Mouse (Mus musculus) cerebellum, adult 11 months (tissue): Measurements from ENCODE around the gene Tmcc1.
A peak's percentile ranks its signal among the peaks of the same experiment; 100 is the strongest.

ENCODE experiments used
- DNase-seq: peaks from one replicate; pipeline ENCODE4 v3.0.0; 2022

The Tmcc1 gene

GRCm38 (mm10) chr6:115991108-115991880 is 202.0 kb downstream of the Tmcc1 start:
- no peak for DNase-seq

DNA sequence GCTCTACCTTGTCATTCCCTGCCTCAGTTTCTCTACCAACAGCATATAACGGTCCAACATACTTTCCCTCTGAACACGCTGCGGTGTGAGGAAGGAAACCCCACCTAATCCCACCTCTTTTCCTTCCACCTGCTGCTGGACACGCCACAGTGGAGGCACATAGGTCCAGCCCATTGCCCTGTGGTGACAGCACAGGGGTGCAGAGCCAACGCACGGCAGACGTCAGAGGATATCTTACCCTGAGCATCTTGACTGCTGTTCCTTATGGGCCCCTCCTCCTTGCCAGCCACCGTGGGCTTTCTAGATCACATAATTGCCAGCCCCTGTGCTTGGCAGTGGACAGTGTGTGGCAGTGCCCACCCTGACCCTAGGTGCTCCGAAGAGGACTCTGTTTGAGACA is 202.8 kb downstream of the Tmcc1 start:
- no peak for DNase-seq

GRCm38 (mm10) chr6:115990056-115990455 is 203.2 kb downstream of the Tmcc1 start:
- DNase-seq: no peak

GRCm38 (mm10) chr6:115989607-115990006 is 203.7 kb downstream of the Tmcc1 start:
- DNase-seq: no peak

DNA sequence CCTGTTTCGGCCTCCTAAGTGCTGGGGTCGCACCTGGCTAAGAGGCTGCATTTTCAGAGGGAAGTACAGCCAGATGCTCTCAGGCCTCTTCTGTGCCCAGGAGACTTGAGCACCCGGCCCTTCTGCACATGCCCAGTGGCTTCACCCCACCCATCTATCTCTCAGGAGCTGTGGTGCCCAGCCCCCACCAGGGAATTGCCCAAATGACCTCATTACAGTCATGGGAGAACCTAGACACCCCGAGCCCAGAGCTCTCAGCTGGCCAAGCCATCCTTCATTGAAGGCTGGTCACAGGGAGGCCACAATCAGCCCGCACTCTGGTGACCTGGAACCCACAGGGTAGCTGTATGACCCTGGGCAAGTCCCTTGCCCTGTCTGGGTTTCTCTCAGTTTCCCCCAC is 204.3 kb downstream of the Tmcc1 start:
- no peak for DNase-seq

GRCm38 (mm10) chr6:115987096-115987747 is 206.1 kb downstream of the Tmcc1 start:
- no peak for DNase-seq

GRCm38 (mm10) chr6:115986472-115987095 is 206.7 kb downstream of the Tmcc1 start:
- no peak for DNase-seq

- no peak for DNase-seq
Observed at GRCm38 (mm10) chr6:115985622-115986021, 207.7 kb downstream of the Tmcc1 start.

GRCm38 (mm10) chr6:115984580-115984979 is 208.7 kb downstream of the Tmcc1 start:
- DNase-seq: no peak

GRCm38 (mm10) chr6:115983306-115984038 is 209.8 kb downstream of the Tmcc1 start:
- no peak for DNase-seq

GRCm38 (mm10) chr6:115982889-115983288 is 210.4 kb downstream of the Tmcc1 start:
- no peak for DNase-seq

DNA sequence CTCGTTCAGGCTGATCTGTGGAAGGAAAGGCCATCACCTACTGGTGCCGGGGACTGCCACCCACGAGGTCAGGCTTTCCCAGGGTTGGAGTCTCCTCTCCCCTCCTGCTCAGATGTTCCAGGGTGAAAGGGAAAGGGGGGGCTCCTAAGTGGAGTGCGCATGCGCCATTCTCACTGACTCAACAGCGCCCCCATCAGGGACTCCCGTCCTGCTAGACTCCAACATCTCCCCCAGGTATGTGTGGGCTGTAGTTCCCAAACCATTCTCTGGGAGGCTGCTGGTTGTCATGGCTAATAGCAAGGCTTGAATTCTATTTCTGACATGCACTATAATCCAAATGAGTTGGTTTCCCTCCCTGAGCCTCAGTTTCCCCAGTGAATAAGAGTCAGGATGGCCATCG is 214.7 kb downstream of the Tmcc1 start:
- no peak for DNase-seq

- no peak for DNase-seq
Observed at GRCm38 (mm10) chr6:115977810-115978209, 215.5 kb downstream of the Tmcc1 start.

DNA sequence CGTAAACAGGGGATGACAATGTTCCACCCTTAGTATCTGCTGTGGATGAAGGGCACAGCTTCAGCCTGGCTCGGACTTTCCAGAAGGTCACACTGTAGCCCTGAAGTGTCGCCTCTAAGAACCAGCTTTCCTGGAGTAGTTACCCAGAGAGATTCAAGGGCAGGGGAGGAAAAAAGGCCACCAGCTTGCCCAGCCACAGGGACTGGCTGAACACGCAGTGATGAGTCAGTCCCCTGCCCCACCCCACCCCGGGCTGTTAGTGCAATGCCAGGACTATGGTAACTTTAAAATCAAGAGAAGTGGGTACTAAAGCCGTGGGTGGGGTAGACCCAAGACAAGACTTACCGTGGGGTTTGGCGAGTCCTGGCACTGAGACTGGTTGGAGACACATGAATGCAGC is 217.7 kb downstream of the Tmcc1 start:
- DNase-seq: no peak

DNA sequence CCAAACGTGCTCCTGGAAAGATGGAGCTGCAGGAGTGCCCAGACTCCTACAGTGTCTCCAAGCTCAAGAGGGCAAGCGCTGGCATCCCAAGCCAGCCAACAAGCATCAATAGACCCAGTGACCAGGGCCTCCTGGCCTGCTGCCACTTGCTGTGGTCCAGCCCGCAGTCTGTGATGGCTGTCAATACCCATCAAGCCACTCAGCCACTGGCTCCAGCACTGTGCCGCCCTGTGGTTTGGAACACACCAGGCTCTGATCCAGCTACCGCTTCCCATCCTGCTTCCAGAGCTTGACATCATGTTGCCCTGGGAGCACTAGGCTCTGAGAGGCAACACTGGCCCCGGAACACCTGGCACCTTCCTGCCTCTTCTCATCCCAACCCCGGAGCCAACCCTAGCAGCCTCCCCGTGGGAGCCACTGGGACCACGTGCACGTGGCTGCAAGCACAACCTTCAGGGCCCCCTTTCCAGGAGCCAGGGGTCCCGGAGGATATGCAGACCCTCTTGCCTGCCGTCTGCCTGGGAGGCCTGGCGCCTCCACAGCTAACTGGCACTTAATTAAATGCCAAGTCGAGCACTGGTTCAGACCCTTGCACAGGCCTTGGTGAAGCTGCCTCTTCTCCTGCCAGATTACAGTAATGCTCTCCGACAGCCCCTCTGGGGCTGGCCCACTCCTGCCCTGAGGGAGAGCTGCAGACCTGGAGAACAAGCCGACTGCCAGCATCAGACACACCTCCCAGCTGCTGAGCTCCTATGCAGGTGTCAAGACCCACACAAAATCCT is 219.2 kb downstream of the Tmcc1 start:
- DNase-seq: no peak

DNA sequence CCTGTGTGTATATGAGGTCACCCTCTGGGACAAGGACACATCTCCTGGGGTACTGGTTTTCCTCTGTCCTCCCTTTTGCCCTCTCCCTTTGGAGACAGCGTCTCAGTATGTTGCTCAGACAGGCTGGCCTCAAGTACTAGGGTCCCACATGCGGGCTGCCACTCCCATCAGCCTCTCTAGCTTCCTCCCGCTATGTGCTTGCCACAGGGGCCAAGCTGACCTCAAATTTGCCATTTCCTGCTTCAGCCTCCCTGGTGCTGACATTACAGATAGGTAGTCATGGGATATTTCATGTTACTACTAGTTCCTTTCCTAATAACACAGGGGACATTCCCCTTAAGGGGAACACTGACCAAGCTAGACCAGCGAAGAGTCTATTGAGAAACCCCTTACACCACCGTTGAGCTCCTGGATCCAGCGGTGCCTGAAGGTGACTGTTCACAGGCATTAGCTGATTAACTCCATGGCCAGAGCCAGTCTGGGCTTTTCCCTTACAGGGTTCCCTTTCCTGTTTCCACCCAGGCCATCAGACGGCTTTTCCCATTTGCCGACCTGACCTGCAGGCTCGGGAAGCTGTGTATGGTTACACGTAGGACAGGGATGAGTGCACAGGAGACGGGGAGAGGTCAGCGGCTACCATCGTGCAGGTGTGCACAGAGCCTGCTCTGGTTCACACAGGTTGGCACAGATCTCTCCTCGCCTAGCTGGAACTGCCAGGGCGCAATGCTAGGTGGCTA is 220.0 kb downstream of the Tmcc1 start:
- DNase-seq: no peak

DNA sequence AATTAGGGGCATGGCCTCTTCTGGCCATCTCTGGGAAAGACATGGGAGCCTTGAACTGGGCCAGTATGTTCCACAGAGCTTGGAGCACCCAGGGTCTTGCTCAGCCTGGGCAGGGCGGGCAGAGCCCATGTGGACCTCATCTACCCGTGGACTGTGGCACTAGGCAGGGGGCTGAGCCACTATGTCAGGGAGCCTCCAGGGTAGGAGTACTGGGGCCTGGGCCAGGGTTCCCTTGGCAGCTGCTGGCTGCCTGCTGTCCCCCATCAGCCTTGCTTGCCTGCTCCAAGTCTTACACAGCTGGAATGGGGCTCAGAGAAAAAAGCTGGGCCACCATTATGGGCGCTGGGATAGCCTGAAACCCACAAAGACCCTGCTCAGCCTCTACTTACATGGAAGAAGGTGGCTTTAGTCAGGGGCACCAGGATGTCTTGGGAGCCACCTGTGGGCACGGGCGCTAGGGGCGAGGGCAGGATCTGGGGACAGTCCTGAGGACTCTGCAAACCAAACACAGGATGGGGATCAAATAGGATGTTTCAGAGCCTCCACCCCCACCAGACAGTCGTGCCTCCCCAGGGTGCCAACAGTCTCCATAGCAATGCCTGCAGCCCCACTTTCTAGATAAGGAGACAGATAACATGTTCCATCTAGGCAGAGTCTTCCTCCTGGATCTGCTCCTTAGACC is 221.1 kb downstream of the Tmcc1 start:
- DNase-seq: no peak

- DNase-seq: no peak
Observed at GRCm38 (mm10) chr6:115971273-115972060, 221.8 kb downstream of the Tmcc1 start.

GRCm38 (mm10) chr6:115969952-115970351 is 223.3 kb downstream of the Tmcc1 start:
- no peak for DNase-seq

- peak; percentile 49 for DNase-seq
Observed at GRCm38 (mm10) chr6:115969103-115969502, 224.2 kb downstream of the Tmcc1 start.
